Mouse (Mus musculus) olfactory bulb, adult 2 months (tissue): ENCODE results near the gene Dock4. TPM values are rescaled to one million over a fixed set of nuclear protein-coding genes. Genes with fewer than 3 reads are reported as not detected.

Source experiments
- H3K27ac ChIP-seq: fragments of 200-500 bp; 2 replicates; pipeline ENCODE4 v1.5.1; 2012; ENCODE audit warnings: low read depth, low read length; ENCODE audit not compliant: insufficient read depth
- H3K4me1 ChIP-seq: fragments of 200-500 bp; 2 replicates; pipeline ENCODE4 v1.6.1; 2012; ENCODE audit warnings: low read length; ENCODE audit not compliant: control insufficient read depth, insufficient read depth
- H3K4me3 ChIP-seq: fragments of 200-500 bp; 2 replicates; pipeline ENCODE4 v1.5.1; 2012; ENCODE audit warnings: mild to moderate bottlenecking, low read depth, low read length, moderate library complexity; ENCODE audit not compliant: insufficient read depth
- CTCF ChIP-seq: fragments of 200-500 bp; IDR thresholded peaks from 2 replicates; pipeline ENCODE4 v1.5.1; 2012; ENCODE audit warnings: low read depth, mild to moderate bottlenecking, low read length, moderate library complexity; ENCODE audit not compliant: insufficient read depth
- POLR2A ChIP-seq: fragments of 200-500 bp; IDR thresholded peaks from 2 replicates; pipeline ENCODE4 v1.6.1; 2012; ENCODE audit warnings: mild to moderate bottlenecking, low read depth, low read length, moderate library complexity; ENCODE audit not compliant: insufficient read depth
- WGBS: fragments of 180-500 bp; shearing (Covaris S2); methylation state at CpG from one replicate; pipeline ENCODE4 v1.1.7; 2018; 5-methylcytosine and 5-hydroxymethylcytosine counted together
- polyA plus RNA-seq: library from polyadenylated mRNA; stranded (reverse); fragments of >200 nt; gene quantifications from 2 replicates; pipeline ENCODE4 v1.2.4, GENCODE M21; 2012; ENCODE audit warnings: low replicate concordance; ENCODE audit not compliant: missing spikeins, insufficient read depth, insufficient read length

Dock4 gene
- polyA plus RNA-seq, 1 experiment: not detected

DNA sequence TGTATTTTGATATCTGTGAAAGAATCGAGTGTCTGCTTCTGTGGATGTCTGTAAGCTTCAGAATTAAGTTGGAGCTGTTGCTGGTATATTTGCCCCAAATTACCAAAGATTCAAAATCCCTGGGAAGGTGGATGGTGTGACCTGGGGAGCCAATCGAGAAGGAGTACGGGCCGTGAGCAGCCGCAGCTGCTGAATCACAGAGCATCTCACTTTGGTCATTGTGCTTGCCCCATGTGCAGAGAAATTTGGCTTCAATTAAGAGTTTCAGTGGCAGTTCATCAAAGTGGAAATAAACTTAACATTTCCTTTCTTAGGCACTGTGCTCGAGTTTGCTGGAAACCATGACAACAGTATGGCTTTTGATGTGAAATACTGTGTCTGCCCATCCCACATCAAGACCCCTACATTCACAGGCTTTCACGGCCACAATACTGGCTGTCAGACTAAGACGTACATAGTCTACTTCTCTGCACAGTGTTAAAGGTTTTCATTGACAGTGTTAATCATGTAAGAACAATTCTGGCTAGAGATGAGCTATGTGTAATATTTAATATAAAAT, 321.6 kb downstream of the Dock4 start:
- 56% methylated on average over 8 of the region's 8 CpGs for WGBS
- Histone ChIP-seq H3K4me1 (no peaks in the 10 kb centered on the region), H3K27ac (no peak overlapping the region), H3K4me3 (no peak overlapping the region)
- TF ChIP-seq POLR2A (no peak), CTCF (no peak)

DNA sequence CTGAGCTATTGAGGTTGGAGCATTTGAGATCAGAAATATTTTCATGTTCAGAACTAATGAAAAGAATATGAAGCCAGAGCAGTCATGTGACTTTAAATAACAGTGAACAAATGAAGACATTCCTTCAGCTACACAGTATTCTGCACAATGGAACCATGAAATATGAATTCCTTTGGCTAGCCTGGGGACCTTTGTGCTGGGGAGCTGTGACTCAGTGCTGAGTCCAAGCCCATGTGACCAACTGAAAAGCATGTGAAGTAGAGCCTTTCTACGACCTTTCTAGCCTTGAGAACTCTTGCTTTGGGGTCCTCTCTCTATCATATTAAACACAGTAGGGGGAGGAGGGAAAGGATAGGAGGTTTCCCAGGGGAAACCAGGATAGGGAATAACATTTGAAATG, 327.3 kb downstream of the Dock4 start:
- TF ChIP-seq CTCF (no peak), POLR2A (no peak)
- WGBS: 89% methylated on average over 1 of the region's 1 CpGs
- no peak overlapping the region for H3K27ac ChIP-seq
- no peak overlapping the region for H3K4me3 ChIP-seq
- H3K4me1 ChIP-seq: no peaks in the 10 kb centered on the region

DNA sequence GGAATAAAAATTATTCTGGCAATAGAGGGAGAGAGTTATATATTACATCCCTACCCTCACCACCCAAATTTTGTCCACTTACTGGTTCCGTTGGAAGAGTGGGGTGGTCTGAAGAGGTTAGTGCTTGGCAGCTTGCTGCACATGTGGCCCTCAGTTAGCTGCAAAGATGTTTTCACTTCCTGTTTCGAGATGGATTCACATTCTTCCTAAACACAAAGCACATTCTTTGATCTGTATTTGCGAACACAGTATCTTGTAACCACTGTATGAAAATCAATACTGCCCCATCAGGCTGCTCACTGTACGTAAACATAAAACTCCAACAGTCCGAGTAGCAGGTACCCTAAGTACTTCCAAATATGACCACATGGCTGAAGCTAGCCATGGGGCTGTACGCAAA, 335.8 kb downstream of the Dock4 start:
- 94% methylated on average over 6 of the region's 6 CpGs for WGBS
- Histone ChIP-seq H3K27ac (no peak overlapping the region), H3K4me1 (no peaks in the 10 kb centered on the region), H3K4me3 (no peak overlapping the region)
- TF ChIP-seq POLR2A (no peak), CTCF (no peak)

DNA sequence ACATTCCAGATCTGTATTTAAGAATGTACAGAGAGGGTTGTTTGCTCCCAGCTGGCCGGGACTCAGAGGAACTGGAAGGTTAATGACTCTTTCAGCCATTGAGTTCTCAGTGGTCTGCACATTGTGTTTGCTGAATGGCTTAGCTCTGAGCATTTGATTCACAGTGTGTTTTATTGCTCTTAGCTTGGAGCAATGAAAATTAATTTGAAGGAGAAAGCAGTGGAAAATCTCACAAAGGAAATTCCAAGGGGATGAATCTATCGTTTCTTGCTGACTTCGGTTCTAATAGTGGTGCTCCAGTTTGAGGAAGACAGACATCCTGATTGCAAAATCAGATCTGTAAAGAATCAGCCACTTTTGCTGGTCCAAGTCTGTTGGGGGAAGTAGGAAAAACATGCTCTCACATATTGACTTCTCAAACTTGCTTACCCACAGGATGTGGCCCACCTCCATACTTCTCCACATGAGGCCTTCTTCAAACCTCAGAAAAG, 342.9 kb downstream of the Dock4 start:
- no peak overlapping the region for H3K4me3 ChIP-seq
- no peaks in the 10 kb centered on the region for H3K4me1 ChIP-seq
- TF ChIP-seq POLR2A (no peak), CTCF (no peak)
- WGBS: 61% methylated on average over 3 of the region's 3 CpGs
- H3K27ac ChIP-seq: no peak overlapping the region

DNA sequence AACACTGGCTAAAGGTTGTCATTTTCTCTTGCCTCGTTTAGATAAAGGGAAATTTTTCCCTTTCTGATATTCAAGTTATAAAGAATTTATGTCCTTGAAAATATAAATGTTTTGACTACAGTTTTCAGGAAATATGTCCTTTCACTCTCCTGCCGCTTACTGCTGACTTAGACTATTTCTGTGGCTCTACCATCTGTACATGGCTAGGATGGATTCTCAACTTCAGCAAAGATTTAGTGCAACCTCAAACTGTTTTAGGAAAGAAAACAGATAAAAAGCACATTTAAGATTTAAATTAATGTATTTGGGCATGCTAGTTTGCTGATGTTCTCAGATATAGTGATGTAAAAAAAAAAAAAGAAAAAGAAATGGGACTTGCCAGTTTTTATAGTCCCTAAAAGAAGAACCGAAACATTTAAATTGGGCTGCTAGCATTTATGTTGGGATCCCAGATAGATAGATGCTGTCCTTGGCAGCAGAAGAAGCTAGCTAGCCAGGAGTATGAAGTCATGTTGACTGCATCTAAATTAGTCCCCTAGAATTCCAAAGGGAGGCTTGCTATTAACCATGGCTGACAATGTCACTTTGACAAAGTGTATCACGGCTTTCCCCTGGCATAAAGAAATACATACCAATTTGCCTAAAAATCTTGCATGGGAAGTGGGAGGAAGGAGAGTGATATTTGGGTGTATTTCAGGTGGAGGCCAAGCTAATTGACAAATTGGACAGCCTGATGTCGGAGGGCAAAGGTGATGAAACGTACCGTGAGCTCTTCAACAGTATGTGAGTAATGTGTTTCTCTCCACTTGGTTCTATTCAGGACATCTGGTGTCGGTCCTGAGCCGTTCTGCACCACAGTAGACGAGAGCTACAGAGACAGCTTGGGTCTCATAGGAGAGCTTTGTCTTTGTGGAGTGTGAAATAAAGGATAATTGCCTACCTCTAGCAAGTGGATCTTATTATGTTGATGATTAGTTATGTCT, 343.9 kb downstream of the Dock4 start:
- H3K27ac ChIP-seq: no peak overlapping the region
- WGBS: 84% methylated on average over 10 of the region's 10 CpGs
- TF ChIP-seq CTCF (no peak), POLR2A (no peak)
- H3K4me1 ChIP-seq: no peaks in the 10 kb centered on the region
- H3K4me3 ChIP-seq: no peak overlapping the region

DNA sequence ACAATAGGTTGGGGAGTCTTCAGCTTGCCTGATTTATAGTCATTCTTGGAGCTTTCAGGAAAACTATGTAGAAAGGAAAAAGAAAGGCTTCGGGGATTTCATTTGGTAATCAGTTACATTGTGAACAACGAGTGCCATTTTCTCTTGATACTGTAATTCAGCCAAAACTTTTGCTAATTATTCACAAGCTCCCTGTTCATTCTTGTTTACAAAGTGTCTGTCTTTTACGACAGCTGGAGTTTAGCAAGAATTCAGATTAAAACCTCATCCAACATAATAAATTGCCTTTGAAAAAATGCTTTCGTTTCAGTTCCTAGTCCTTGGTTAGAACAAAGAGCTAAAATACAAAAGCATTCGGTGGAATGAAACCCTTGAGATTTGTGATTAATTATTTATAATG, 345.5 kb downstream of the Dock4 start:
- Histone ChIP-seq H3K27ac (no peak overlapping the region), H3K4me3 (no peak overlapping the region), H3K4me1 (no peaks in the 10 kb centered on the region)
- TF ChIP-seq CTCF (no peak), POLR2A (no peak)
- 63% methylated on average over 5 of the region's 5 CpGs for WGBS

DNA sequence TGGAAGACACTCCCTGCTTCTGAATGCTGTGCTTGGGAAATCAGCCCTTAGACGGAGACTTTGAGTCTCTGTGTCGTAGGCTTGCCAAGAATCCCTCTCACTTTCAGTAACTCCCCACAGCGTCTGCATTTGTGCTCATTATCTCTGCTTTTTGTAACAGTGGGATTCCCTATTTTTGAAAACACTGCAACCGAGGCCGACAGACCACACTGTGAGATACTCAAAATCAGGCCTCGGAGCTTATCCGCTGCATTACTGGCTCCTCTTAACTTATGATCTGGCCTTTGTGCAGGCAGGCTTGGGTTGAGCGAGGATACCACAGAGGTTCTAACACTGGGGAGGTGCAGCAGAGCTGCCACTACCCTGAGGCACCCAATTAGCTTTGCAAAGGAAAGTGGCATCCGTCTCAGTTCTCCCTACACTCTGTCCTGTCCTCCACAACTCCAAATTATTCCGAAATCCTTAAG, 346.5 kb downstream of the Dock4 start:
- no peaks in the 10 kb centered on the region for H3K4me1 ChIP-seq
- H3K27ac ChIP-seq: no peak overlapping the region
- H3K4me3 ChIP-seq: no peak overlapping the region
- WGBS: 51% methylated on average over 10 of the region's 10 CpGs
- TF ChIP-seq CTCF: no peak
- TF ChIP-seq POLR2A: no peak

DNA sequence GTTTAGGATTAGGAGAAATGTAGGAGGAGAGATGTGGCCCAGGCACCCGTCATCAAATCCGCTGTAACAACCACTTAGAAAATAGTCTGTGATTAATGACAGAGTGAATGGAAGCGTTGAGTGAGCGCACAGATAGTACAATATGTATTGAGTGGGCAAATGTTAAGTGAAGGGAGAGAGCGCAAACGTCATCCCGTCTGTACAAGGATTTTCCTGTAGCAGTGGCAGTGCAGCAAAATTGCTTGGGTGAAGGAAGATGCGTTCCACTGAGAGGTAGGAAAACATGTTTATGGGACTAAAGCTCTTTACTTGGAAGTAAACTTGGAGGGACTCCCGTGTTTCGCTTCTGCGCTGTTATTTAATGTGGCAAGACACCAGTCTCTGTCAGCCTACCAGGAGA, 348.3 kb downstream of the Dock4 start:
- Histone ChIP-seq H3K27ac (no peak overlapping the region), H3K4me3 (no peak overlapping the region), H3K4me1 (no peaks in the 10 kb centered on the region)
- 68% methylated on average over 11 of the region's 11 CpGs for WGBS
- TF ChIP-seq CTCF: no peak
- no peak for TF ChIP-seq POLR2A

DNA sequence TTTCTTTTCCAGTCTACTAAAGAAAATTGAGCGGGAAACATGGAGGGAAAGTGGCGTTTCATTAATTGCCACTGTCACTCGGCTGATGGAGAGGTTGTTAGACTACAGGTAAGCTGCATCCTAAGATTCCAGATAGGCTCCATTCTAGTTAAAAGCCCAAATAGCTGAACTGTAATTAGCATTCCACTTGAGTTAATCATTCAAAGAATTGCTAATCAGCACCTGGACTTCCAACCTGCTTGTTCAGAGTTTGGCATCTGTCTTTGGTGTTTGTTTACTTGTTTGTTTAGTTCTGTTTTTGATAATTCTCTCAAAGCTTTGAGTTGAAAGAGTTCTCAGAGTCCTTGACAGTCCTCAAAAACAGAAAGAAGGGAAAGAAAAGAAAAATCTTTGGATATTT, 349.0 kb downstream of the Dock4 start:
- no peak overlapping the region for H3K4me3 ChIP-seq
- WGBS: 64% methylated on average over 3 of the region's 3 CpGs
- TF ChIP-seq CTCF (no peak), POLR2A (no peak)

More for the DNA sequence above, 349.0 kb downstream of the Dock4 start:
- H3K27ac ChIP-seq: no peak overlapping the region
- no peaks in the 10 kb centered on the region for H3K4me1 ChIP-seq
